Mouse (Mus musculus): ENCODE results near the gene Masp1. TPM values are rescaled to one million over a fixed set of nuclear protein-coding genes. Genes with fewer than 3 reads are reported as not detected.
A peak's percentile ranks its signal among the peaks of the same experiment; 100 is the strongest.

Gene Masp1
- polyA plus RNA-seq, 1 experiment = 16.5 TPM

DNA sequence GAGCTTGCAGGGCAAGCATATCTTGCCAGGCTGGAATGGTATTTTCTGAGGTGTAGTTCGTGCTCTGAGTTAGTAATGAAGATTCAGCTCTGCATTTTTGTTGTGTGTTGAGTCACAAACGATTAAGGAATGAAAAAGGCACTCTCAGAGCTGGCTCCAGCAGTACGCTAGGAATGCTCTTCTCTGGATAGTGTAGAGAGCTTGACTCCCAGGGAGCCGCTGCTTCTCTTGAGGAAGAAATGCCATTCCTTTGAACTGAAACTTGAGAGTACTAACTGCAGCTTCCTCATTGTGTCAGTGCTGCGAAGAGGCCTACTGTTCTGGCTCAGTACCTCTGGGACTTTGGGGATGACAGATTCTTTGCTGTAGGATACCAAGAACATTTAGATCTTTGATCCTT is 96.8 kb downstream of the Masp1 start:
- no peak overlapping the region for H3K4me3 ChIP-seq (ENCODE audit: insufficient read depth, poor library complexity, severe bottlenecking)
- no peak overlapping the region for H3ac ChIP-seq (ENCODE audit: control insufficient read depth, insufficient read length, low read depth)
- H3K27me3 ChIP-seq (ENCODE audit: control insufficient read depth, insufficient read depth, insufficient read length) = no peaks in the 10 kb centered on the region
- H3K79me2 ChIP-seq (ENCODE audit: control insufficient read depth, insufficient read depth) = no peaks in the 10 kb centered on the region
- no peak for TF ChIP-seq USF1 (IDR thresholded peaks at IDR 0.05; ENCODE audit: low read depth)
- no peak for TF ChIP-seq CEBPB (IDR thresholded peaks at IDR 0.05; ENCODE audit: low read depth)
- TF ChIP-seq CTCF (IDR thresholded peaks at IDR 0.05; ENCODE audit: control insufficient read depth, insufficient read depth, insufficient read length) = no peak
- TF ChIP-seq MYOD1 (IDR thresholded peaks at IDR 0.05; ENCODE audit: control insufficient read depth, insufficient read length, low read depth) = no peak
- no peak for TF ChIP-seq MAX (IDR thresholded peaks at IDR 0.05)
- no peak for TF ChIP-seq FOSL1 (IDR thresholded peaks at IDR 0.05; ENCODE audit: insufficient read depth, low read length, poor library complexity, severe bottlenecking)
- TF ChIP-seq MYOG (IDR thresholded peaks at IDR 0.05; ENCODE audit: control insufficient read depth, extremely low read depth, insufficient read length) = no peak
- no peaks in the 10 kb centered on the region for H3K79me3 ChIP-seq (ENCODE audit: low read depth)
- H3K36me3 ChIP-seq (ENCODE audit: control insufficient read depth, insufficient read depth) = no peaks in the 10 kb centered on the region

DNA sequence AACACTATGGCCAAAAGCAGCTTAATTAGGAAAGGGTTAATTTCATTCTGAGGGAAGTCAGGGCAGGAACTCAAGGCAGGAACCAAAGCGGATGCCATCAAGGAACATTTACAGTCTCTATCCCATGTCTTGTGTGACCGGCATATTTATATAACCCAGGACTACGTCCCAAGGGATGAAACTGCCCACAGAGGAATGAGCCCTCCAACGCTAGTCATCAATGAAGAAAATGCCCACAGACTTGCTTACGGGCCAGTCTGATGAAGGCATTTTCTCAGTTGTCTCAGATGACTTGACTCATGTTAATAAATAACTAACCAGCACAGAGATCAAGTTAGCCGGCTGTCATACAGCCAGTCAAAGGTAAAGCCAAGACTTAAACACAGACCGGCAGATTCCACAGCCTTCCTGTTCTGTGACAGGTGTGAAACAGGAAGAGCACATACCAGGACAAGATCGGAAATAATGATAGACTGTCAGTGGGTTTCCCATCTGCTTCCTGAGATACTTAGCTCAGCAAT is 101.0 kb downstream of the Masp1 start:
- H3ac ChIP-seq (ENCODE audit: control insufficient read depth, insufficient read length, low read depth) = no peak overlapping the region
- no peaks in the 10 kb centered on the region for H3K27me3 ChIP-seq (ENCODE audit: control insufficient read depth, insufficient read depth, insufficient read length)
- no peaks in the 10 kb centered on the region for H3K79me3 ChIP-seq (ENCODE audit: low read depth)
- TF ChIP-seq FOSL1 (IDR thresholded peaks at IDR 0.05; ENCODE audit: insufficient read depth, low read length, poor library complexity, severe bottlenecking) (no peak), USF1 (IDR thresholded peaks at IDR 0.05; ENCODE audit: low read depth) (no peak), CTCF (IDR thresholded peaks at IDR 0.05; ENCODE audit: control insufficient read depth, insufficient read depth, insufficient read length) (no peak), CEBPB (IDR thresholded peaks at IDR 0.05; ENCODE audit: low read depth) (no peak), MAX (IDR thresholded peaks at IDR 0.05) (no peak), MYOG (IDR thresholded peaks at IDR 0.05; ENCODE audit: control insufficient read depth, extremely low read depth, insufficient read length) (no peak), MYOD1 (IDR thresholded peaks at IDR 0.05; ENCODE audit: control insufficient read depth, insufficient read length, low read depth) (no peak)
- H3K79me2 ChIP-seq (ENCODE audit: control insufficient read depth, insufficient read depth) = no peaks in the 10 kb centered on the region
- no peaks in the 10 kb centered on the region for H3K36me3 ChIP-seq (ENCODE audit: control insufficient read depth, insufficient read depth)
- H3K4me3 ChIP-seq (ENCODE audit: insufficient read depth, poor library complexity, severe bottlenecking) = no peak overlapping the region

DNA sequence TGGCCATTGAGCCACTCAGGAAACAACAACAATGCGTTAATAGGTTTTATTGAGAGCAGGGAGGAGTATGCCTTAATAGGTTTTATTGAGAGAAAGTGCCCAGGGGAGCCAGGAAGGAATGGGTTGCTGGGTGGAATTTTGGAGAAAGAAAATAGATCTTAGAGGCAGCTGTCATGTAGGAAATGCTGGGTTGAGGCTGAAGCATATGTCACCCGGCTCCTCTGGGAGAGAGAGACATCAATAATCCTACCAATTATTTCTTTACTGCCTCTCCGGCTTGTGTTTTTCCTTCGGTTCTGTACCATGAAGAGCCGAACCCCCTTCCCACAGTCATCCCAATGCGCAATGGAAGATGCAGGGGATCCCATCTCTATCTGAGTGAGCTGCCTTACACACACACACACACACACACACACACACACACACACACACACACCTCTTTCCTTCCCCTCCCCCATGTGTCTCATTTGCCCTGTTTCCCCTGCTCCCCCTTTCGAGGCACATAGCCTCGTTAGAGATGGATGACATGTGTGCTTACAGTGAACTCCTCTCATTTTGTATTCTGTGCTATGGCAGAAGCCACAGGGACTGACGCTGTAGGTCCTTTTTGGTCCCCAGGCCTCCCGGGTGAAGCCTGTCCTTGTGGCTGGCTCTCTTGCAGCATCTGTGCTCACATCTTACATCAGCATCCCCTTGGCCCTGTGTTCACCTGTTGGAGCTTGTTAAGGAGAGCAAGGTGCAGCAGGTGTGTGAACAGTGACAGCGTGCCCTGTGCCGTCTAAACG is 103.0 kb downstream of the Masp1 start:
- Histone ChIP-seq H3K79me3 (ENCODE audit: low read depth) (no peaks in the 10 kb centered on the region), H3K27me3 (ENCODE audit: control insufficient read depth, insufficient read depth, insufficient read length) (no peaks in the 10 kb centered on the region), H3ac (ENCODE audit: control insufficient read depth, insufficient read length, low read depth) (no peak overlapping the region), H3K36me3 (ENCODE audit: control insufficient read depth, insufficient read depth) (no peaks in the 10 kb centered on the region), H3K4me3 (ENCODE audit: insufficient read depth, poor library complexity, severe bottlenecking) (no peak overlapping the region), H3K79me2 (ENCODE audit: control insufficient read depth, insufficient read depth) (no peaks in the 10 kb centered on the region)
- TF ChIP-seq FOSL1 (IDR thresholded peaks at IDR 0.05; ENCODE audit: insufficient read depth, low read length, poor library complexity, severe bottlenecking) (no peak), MYOG (IDR thresholded peaks at IDR 0.05; ENCODE audit: control insufficient read depth, extremely low read depth, insufficient read length) (no peak), USF1 (IDR thresholded peaks at IDR 0.05; ENCODE audit: low read depth) (no peak), MYOD1 (IDR thresholded peaks at IDR 0.05; ENCODE audit: control insufficient read depth, insufficient read length, low read depth) (no peak), CEBPB (IDR thresholded peaks at IDR 0.05; ENCODE audit: low read depth) (no peak), MAX (IDR thresholded peaks at IDR 0.05) (no peak), CTCF (IDR thresholded peaks at IDR 0.05; ENCODE audit: control insufficient read depth, insufficient read depth, insufficient read length) (no peak)

GRCm38 (mm10) chr16:23416657-23417293 is 103.8 kb downstream of the Masp1 start:
- Histone ChIP-seq H3K79me3 (ENCODE audit: low read depth) (no peaks in the 10 kb centered on the region), H3K79me2 (ENCODE audit: control insufficient read depth, insufficient read depth) (no peaks in the 10 kb centered on the region)
- TF ChIP-seq FOSL1 (IDR thresholded peaks at IDR 0.05; ENCODE audit: insufficient read depth, low read length, poor library complexity, severe bottlenecking) (no peak), MYOG (IDR thresholded peaks at IDR 0.05; ENCODE audit: control insufficient read depth, extremely low read depth, insufficient read length) (no peak), MYOD1 (IDR thresholded peaks at IDR 0.05; ENCODE audit: control insufficient read depth, insufficient read length, low read depth) (peak; percentile 13), USF1 (IDR thresholded peaks at IDR 0.05; ENCODE audit: low read depth) (no peak), CEBPB (IDR thresholded peaks at IDR 0.05; ENCODE audit: low read depth) (no peak), MAX (IDR thresholded peaks at IDR 0.05) (no peak), CTCF (IDR thresholded peaks at IDR 0.05; ENCODE audit: control insufficient read depth, insufficient read depth, insufficient read length) (no peak)

GRCm38 (mm10) chr16:23416261-23416656 is 104.4 kb downstream of the Masp1 start:
- no peak overlapping the region for H3ac ChIP-seq (ENCODE audit: control insufficient read depth, insufficient read length, low read depth)
- no peaks in the 10 kb centered on the region for H3K27me3 ChIP-seq (ENCODE audit: control insufficient read depth, insufficient read depth, insufficient read length)
- H3K79me2 ChIP-seq (ENCODE audit: control insufficient read depth, insufficient read depth) = no peaks in the 10 kb centered on the region
- TF ChIP-seq MYOD1 (IDR thresholded peaks at IDR 0.05; ENCODE audit: control insufficient read depth, insufficient read length, low read depth) (no peak), CEBPB (IDR thresholded peaks at IDR 0.05; ENCODE audit: low read depth) (no peak), MAX (IDR thresholded peaks at IDR 0.05) (no peak), USF1 (IDR thresholded peaks at IDR 0.05; ENCODE audit: low read depth) (no peak), MYOG (IDR thresholded peaks at IDR 0.05; ENCODE audit: control insufficient read depth, extremely low read depth, insufficient read length) (no peak), FOSL1 (IDR thresholded peaks at IDR 0.05; ENCODE audit: insufficient read depth, low read length, poor library complexity, severe bottlenecking) (no peak), CTCF (IDR thresholded peaks at IDR 0.05; ENCODE audit: control insufficient read depth, insufficient read depth, insufficient read length) (no peak)
- no peaks in the 10 kb centered on the region for H3K36me3 ChIP-seq (ENCODE audit: control insufficient read depth, insufficient read depth)
- H3K79me3 ChIP-seq (ENCODE audit: low read depth) = no peaks in the 10 kb centered on the region
- no peak overlapping the region for H3K4me3 ChIP-seq (ENCODE audit: insufficient read depth, poor library complexity, severe bottlenecking)

More at GRCm38 (mm10) chr16:23416657-23417293, 103.8 kb downstream of the Masp1 start:
- Histone ChIP-seq H3K4me3 (ENCODE audit: insufficient read depth, poor library complexity, severe bottlenecking) (no peak overlapping the region), H3K27me3 (ENCODE audit: control insufficient read depth, insufficient read depth, insufficient read length) (no peaks in the 10 kb centered on the region), H3ac (ENCODE audit: control insufficient read depth, insufficient read length, low read depth) (no peak overlapping the region), H3K36me3 (ENCODE audit: control insufficient read depth, insufficient read depth) (no peaks in the 10 kb centered on the region)

Measured in C2C12 (cell line).